Mouse (Mus musculus): ENCODE data around the gene Tbx10.

GRCm38 (mm10) chr19:3996747-3997146 lies 4.2 kb downstream of the Tbx10 start:
- no peak for TF ChIP-seq CTCF (conservative IDR thresholded peaks at IDR 0.05; ENCODE audit: insufficient read depth, insufficient read length, low read depth, low read length)
- TF ChIP-seq POLR2A (IDR thresholded peaks at IDR 0.05; ENCODE audit: low read depth, low read length) = no peak

Measured in kidney, adult 2 months (tissue).